Mouse (Mus musculus) NIH3T3 (cell line): ENCODE measurements at regions not wholly inside any gene's neighbourhood (a gene's known extent, or its start where the extent isn't known, plus 50 kb on each side); places are given as distances from the start of the nearest gene placed in this dataset.
"Not testable (repeated sequence)": the region's sequence is repeated elsewhere in the genome, so short reads cannot be mapped to it uniquely, and the experiment has no call there.

Source experiments
- DNase-seq: peaks from one replicate; pipeline ENCODE4 v3.0.0-alpha.2; 2012; ENCODE audit warnings: low read depth

DNA sequence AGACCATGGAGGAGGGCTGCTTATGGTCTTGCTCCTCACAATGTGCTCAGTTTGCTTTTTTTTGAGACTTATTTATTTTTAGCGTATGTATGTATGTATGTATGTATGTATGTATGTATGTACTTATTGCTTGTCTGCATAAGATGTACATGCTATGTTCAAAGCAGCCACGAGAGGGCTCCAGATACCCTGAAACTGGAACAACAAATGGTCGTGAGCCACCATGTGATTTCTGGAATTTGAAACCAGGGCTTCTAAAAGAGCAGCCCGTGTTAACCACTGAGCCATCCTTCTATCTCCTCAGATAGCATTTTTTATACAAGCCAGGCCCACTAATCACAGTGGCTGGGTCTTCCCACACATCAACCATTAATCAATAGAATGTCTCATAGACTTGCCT is 611.2 kb downstream of the 5730507C01Rik start:
- peak; percentile 7 for DNase-seq

DNA sequence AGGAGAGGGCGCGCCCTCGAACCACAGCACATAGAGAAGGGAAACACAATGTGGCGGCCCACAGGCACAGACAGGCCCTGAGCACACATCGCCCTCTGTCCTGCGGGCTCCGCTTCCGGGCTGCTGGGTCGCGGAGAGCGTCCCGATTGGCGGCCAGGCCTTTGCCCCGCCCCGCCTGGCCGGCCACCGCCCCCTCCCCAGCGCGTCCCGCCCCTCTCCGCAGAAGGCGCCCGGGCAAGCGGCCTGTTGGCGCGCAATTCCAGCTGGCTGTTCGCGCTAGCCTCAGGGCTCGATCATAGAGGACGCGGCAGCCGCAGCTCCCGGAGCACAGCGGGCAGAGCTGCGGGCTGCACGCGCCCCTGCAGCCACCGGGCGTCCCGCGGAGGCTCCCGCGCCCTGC is 661.3 kb downstream of the 5730507C01Rik start:
- DNase-seq: no peak

DNA sequence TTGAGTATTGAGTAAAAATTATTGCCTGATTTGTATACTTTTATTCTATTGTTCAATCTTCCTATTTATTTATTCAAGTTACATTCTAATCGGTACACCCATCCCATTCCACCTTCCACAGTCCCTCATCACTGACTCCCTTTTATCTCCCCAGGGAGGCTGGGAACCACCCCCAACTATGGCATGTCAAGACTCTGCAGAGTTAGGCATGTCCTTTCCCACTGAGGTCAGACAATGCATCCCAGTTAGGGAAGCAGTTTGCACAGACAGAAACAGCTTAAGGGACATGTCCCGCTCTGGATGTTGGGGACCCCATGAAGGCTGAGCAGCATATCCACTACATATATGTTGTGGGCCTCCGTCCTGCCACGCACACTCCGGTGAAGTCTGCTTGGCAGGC is 678.1 kb downstream of the 5730507C01Rik start:
- DNase-seq: no peak

DNA sequence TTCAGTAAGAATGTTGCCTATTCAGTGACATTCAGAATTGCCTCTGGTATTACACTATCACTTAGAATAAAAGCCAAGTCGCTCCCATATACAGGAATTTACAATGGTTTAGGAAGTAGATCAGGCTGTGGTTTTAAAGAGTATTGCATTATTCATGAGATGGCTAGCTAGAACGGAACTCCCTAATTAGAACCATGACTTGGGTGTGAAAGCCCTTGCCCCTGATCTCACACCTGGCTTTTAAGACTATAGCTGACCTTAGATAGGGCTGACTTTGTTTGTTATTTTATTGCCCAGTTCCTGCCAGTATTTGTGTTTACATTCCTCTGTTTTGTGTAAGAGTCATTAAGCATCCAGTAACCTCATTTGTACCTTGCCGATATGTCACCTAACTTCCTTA is 678.7 kb downstream of the 5730507C01Rik start:
- not testable (repeated sequence) for DNase-seq

DNA sequence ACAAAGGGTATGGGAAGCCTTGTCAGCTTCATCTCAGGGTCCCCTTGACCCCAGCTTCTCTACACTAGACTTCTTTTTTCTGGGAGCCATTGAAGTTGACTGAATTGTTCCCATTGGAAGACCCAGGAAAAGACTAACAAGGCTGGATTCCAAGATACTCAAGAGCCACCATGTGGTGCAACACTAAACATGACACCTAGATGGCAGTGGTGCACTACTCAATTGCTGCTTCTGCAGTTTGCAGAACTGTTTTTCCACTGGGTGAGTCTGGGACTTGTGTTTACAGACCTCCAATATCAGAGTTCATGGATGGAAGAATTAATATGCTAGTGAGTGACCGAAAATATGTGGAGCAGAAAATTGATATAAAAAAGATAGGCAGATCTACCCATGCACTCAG is 709.7 kb downstream of the 5730507C01Rik start:
- peak; percentile 15 for DNase-seq

DNA sequence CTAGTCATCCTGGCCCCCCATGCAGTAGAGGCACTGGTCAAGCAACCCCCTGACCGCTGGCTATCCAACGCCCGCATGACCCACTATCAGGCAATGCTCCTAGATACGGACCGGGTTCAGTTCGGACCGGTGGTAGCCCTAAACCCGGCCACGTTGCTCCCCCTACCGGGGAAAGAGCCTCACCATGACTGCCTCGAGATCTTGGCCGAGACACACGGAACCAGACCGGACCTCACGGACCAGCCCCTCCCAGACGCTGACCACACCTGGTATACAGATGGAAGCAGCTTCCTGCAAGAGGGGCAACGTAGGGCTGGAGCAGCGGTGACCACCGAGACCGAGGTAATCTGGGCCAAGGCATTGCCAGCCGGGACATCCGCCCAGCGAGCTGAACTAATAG is 707.6 kb upstream of the Gm21863 start:
- DNase-seq: peak; percentile 74

DNA sequence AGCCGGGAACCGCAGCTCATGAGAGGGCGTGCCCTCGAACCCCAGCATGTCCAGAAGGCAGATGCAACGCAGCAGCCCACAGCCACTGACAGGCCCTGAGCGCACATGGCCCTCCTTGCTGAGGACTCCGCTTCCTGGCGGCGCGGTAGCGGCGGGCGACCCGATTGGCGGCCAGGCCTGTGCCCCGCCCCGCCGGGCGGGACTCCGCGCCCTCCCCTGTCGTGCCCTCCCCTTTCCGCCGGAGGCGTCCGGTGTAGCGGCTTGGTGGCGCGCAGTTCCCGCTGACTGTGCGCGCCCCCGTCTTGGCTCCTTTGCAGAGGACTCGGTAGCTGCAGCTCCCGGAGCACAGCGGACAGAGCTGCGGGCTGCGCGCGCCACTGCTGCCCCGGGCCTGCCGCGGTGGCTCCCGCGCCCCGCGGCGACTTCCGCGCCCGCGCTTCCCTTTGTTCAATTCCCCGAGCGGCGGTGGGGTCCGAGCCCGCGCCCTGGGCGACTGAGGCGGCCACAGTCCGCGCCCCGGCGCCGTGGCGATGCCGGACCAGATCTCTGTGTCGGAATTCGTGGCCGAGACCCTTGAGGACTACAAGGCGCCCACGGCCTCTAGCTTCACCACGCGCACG is 665.9 kb upstream of the Gm21863 start:
- peak; percentile 83 for DNase-seq

DNA sequence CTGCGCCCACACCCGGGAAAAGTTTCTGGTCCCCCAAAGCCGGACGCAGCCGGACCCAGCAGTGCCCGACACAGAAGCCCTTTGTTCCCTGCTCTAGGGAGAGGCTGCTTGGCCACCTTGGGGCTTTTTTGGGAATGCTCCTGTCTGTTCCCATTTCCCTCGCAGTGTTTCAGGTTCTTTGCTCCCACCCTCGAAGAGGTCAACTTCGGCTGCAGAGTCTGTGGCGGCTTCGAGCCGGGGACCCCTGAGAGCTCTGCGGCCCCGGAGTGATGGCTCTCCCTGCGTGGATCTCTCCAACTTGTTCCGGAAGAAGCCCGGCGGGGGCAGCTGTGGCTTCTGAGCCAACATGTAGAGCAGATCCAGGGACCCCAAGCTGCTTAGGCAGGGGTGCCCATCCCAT is 665.3 kb upstream of the Gm21863 start:
- not testable (repeated sequence) for DNase-seq

DNA sequence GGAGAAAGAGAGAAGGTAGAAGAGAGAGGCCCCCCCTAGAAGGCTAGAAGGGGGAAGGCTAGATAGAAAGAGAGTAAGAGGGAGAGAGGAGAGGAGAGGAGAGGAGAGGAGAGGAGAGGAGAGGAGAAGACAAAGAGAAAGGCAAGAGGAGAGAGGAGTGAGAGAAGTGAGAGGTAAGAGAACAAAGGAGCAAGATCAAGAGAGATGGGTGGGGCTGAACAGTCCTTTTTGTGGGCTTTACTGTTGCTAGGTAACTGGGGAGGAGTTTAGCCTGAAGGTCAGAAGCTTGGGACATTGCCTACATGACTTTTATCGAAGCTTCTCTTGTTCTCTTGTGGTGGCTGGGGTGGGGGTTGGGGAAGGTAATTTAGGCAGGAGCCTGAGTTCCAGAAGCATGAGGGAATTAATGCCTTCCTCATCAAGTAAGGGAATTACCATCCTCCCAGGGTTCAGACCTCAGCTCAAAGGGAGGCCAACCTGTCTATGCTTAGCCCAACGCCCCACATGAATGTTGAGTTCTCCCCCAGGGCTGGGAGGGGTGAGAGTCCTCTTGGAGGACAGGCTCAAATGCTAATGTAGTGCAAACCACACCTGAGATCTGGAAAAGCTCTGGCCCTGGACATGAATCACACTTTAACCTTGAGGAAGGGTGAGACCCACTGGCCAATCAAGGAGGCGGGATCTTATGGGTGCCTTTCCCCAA is 662.1 kb upstream of the Gm21863 start:
- DNase-seq: not testable (repeated sequence)
